Mouse (Mus musculus): ENCODE results near the gene Atmin.
A peak's percentile ranks its signal among the peaks of the same experiment; 100 is the strongest.

Gene Atmin

GRCm38 (mm10) chr8:116943161-116943554 is at the start of gene Atmin:
Atmin (plus strand) TSS chr8:116943393.
- DNase-seq: peak; percentile 90 to 92

- no peak for DNase-seq
These were observed 49.3 kb upstream of the Atmin start for GRCm38 (mm10) chr8:116893938-116894337.

- DNase-seq: no peak
These were observed 47.7 kb upstream of the Atmin start for GRCm38 (mm10) chr8:116895521-116895920.

- DNase-seq: no peak
These were observed 38.5 kb upstream of the Atmin start for GRCm38 (mm10) chr8:116904736-116905135.

GRCm38 (mm10) chr8:116905252-116905651 is 37.9 kb upstream of the Atmin start:
- no peak for DNase-seq

- no peak for DNase-seq
These were observed 37.4 kb upstream of the Atmin start for GRCm38 (mm10) chr8:116905836-116906235.

- DNase-seq: no peak
These were observed 22.2 kb upstream of the Atmin start for GRCm38 (mm10) chr8:116921005-116921336.

- peak; percentile 94 to 95 for DNase-seq
These were observed 21.7 kb upstream of the Atmin start, which contains the start of the genes Cmc2 and Cenpn for GRCm38 (mm10) chr8:116921337-116922059. Cmc2 (minus strand) TSS chr8:116921455. Cenpn (plus strand) TSS chr8:116921730.

- DNase-seq: no peak
These were observed 21.0 kb upstream of the Atmin start for GRCm38 (mm10) chr8:116922060-116922757.

GRCm38 (mm10) chr8:116923526-116923925 is 19.7 kb upstream of the Atmin start:
- no peak for DNase-seq

- DNase-seq: peak; percentile 79
These were observed 15.3 kb upstream of the Atmin start for GRCm38 (mm10) chr8:116927880-116928279.

GRCm38 (mm10) chr8:116928588-116928987 is 14.6 kb upstream of the Atmin start:
- DNase-seq: no peak

- no peak for DNase-seq
These were observed 8.2 kb upstream of the Atmin start for GRCm38 (mm10) chr8:116934976-116935375.

GRCm38 (mm10) chr8:116935506-116935905 is 7.7 kb upstream of the Atmin start:
- no peak for DNase-seq

- no peak for DNase-seq
These were observed 722 bp upstream of the Atmin start for GRCm38 (mm10) chr8:116942284-116943058.

- DNase-seq: peak; percentile 34 to 49
These were observed 577 bp downstream of the Atmin start for GRCm38 (mm10) chr8:116943555-116944384.

GRCm38 (mm10) chr8:116944385-116944696 is 1.1 kb downstream of the Atmin start:
- DNase-seq: no peak

GRCm38 (mm10) chr8:116945169-116945910 is 2.1 kb downstream of the Atmin start:
- DNase-seq: no peak

GRCm38 (mm10) chr8:116946268-116946838 is 3.2 kb downstream of the Atmin start:
- DNase-seq: peak; percentile 35 to 38

- DNase-seq: no peak
These were observed 3.7 kb downstream of the Atmin start for GRCm38 (mm10) chr8:116946851-116947250.

- peak; percentile 10 to 24 for DNase-seq
These were observed 4.4 kb downstream of the Atmin start for GRCm38 (mm10) chr8:116947589-116947988.

- no peak for DNase-seq
These were observed 8.2 kb downstream of the Atmin start for GRCm38 (mm10) chr8:116951369-116951768.

Measured in B cell, adult 2 months (primary cell).